Mouse (Mus musculus) thymus, postnatal 25 days (tissue): Measurements from ENCODE around the gene Phb.

Experiments
- DNase-seq: peaks from one replicate; pipeline ENCODE4 v3.0.0; 2022

The Phb gene

DNA sequence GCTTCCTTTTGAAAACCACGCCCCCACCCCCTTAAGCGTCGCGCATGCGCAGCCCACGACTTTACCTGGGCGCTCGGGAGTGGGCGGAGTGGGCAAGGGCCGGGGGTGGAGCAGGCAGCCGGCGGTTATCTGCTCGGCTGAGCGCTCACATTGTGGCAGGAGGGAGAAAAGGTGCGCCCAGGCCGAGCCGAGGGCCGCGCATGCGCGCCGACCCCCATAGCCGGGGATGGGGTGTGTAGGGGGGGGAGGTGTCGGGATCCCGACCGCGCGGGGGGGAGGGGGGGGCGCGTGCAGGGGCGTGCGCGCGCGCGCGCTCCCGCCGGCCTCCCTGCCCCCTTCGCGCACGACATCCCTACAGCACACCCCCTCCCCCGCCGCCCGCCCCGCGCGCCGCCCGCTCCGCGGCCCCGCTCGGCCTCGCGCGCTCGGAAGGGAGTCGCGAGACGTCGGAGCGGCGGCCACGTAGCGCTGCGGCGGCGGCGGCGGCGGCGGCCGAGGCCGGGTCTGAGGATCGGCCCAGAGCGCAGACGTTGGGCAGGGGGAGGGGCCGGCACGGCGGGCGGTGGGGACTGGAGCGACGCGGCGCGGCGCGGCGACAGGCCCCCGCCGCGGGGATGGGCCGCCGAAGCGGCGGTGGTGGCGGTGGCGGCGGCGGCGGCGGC is 45.9 kb downstream of the Phb start, which contains the start of gene Zfp652:
TSS of gene Zfp652 (plus strand) at position 111 of the 662 bp plus-strand sequence.
- peak; percentile 96 for DNase-seq

DNA sequence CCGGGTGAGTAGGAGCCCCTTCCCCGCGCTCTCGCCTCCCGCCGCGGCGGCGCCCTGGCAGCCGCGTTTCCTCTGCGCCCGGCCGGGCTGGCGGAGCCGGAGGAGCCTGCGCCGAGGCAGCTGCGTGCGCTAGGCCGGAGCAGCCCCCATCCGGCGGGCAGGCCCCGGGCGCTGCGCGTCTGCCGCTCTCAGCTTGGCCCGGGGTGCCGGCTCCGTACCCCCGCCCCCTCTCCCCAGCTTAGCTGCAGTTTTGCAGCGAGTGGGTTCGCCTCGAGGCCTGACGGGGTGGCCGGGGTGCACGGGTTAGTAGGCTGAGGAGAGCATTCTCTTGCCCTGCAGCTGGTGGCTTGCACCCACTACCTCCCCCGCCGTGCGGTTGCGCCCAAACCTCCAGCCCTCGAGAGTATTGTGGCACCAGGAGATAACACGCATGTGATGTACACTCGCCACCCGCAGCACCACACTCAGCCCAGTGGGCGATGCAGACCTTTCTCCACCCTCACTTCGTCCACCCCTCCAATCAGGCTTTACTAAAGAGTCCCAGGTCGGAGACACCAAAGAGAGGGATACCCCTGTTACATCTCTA is 46.6 kb downstream of the Phb start:
- DNase-seq = peak; percentile 80

DNA sequence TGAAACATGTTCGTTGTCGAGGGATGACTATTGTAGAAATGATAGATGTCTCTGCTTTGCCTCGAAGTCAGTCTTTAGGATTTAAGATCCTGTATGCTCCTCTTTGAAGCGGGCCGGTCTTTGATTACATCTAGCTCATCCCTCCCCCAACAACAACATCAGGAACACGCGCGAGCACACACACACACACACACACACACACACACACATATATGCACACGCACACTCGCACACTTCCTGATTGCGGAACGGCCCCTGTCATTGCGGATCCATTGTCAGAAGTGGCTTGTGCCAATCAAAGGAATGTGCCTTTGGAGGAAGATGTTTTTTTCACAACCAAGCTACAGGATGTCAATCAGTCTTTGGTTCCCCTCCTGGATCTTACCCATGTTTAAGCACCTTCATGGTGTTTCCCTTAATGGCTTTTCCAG is 47.1 kb downstream of the Phb start:
- DNase-seq = peak; percentile 44

DNA sequence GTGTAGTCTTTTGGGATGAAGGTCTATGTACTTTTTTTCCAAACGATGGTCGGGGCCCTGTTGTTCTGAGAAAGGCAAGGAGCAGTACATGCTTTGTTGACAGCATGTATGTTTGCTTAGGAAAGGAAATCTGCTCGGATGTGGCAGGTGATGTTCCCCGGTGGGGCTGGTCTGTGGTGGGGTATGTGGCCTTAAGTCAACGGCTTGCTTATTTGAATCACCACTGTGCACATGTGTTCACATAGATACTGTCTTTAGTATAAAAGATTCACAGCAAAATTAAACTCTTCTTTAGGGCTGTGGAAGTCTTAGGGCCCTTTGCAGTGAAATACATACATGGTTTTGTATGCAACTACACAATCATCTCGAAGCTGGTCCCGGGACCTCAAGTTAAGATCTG is 47.7 kb downstream of the Phb start:
- peak; percentile 57 for DNase-seq

DNA sequence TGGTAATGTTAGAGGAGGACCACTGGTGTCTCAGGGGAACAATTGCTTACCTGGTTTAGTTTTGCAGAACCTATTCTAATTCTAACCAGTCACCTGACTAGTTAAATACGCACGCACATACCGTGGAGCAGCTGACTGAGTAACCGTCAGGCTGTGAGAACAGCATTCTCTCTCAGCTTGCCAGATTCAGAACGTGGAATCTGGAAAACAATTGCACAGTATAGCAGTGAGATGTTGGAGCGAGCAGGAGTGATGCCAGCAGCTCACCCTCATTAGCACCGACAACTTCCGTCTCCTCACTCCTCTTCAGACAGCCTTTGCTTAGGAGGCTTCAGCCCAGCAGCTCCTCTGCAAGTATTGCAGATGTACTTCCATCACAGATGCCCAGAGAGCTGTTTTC is 49.4 kb downstream of the Phb start:
- no peak for DNase-seq

DNA sequence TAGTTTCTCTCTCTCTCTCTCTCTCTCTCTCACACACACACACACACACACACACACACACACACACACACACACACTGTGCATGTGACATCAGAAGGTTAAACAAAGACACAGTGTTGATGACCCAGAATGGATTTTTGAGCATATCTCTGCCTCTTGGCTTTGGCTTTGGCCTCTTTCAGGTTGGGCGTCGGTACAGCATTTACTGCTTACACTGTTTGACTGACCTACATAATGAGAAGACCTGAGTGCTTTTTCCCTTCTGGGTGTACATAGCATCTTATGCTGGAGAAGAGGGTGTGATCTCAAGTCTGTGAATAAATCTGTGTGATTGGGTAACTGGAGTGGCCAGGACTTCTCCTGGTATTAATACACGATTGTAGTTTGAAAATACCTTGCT is 52.6 kb downstream of the Phb start:
- no peak for DNase-seq

DNA sequence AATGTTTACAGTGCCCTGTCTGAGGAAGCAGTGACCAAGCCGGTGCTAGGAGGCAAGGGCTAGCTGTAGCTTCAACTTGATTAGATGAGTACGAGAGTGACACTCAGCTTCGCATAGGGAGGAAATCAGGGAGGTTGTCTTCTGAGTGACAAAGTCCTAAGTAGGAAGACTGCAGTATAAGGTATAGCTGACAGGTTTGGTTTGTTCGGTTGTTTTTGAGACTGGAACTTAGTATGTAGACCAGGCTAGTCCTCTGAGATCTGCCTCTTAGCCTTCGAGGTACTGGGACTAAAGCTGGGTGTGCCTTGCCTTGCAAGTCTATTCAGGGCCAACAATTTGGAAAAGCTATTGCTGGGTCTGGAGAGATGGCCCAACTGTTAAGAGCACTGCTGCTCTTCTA is 56.5 kb downstream of the Phb start, which contains the start of gene B130006D01Rik:
TSS of gene B130006D01Rik (plus strand) at position 301 of the 400 bp plus-strand sequence.
- DNase-seq = no peak

DNA sequence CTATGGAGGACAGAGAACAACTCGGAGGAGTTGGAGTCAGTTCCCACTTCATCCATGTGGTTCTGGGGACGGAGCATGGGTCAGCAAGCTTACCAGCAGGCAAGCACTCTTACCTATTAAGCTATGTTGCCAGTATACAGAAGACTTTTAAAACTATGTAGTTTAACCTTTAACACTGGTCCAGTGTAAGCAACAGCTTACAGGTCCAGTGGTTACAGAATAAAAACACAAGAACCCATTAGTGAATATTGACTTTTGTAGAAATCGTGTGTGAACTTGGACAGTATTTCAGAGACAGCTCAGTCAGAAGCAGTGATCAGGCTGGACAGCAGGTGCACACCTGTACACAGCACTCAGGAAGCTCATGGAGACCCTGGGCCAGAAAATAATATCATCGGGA is 57.7 kb downstream of the Phb start:
- DNase-seq = no peak

DNA sequence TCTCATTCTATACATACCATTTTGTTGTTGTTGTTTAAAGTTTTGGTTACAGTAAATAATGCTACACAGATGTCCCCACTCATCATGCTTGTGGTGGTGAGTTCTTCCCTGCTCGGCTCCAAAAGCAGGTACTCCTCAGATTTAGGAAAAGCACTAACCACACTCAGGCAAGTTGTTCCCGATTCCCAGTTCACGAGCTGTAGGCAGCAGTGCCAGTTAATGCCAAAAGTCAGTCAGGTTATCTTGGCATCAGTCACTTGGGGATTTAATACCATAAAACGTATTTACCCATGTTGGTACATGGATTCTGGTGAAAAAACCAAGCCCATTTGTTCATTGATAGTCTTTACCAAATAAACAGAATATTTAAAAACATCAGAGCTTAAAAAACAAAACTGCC is 59.4 kb downstream of the Phb start:
- DNase-seq = no peak

DNA sequence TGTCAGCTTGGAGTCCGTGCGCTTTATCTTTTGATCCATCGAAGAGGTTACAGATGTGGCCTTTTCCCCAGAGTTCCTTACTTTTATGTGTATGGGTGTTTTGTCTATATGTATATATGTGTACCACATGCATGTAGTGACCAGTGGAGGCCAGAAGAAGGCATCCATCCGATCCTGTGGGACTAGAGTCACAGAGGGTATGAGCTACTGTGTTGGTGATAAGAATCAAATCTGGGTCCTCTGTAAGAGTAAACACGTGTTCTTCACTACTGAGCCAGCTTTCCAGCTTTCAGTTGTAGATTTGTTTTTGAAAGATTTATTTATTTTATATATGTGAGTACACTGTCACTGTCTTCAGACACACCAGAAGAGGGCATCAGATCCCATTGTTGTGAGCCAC is 61.2 kb downstream of the Phb start:
- DNase-seq = no peak

DNA sequence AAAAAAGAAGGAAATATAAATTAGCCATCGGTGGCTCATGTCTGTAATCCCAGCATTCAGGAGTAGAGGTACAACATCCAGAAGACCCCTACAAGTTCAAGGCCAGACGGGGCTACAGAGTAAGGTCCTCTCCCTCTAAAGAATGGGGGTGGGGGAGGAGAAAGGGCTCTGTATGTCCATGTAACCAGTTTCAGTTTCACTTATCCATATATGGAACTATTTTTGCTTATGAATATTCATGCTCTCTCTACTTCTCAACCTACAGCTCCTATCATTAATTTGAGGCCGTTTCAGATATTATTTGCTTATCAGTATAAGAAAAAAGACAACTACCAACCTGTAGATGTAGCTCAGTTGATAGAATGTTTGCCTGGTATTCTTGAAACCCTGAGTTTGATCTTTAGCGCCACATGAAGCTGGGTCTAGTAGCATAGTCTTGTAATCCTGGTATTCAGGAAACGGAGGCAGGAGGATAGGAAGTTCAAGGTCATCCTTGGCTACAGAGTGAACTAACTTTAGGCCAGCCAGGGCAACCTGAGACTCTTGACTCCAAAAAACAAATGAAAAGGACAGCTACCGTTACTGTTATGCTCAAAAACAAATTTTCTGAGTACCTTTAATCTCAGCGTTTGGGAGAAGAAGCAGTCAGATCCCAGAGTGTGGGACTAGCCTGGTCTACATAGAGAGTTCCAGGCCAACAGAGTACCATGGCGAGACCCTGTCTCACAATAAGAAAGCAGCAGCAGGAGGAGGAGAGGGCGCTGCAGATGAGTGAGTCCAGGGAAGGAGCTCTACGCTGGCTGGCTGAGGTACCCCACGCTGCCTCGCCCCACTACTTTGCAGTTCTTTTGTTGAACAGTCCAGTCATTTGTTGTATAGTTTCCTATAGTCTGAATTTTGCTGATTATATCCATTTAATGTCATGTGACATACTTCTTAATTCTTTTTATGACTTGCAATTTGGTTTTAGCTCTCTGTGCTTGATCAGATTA is 62.5 kb downstream of the Phb start:
- no peak for DNase-seq
